Mouse (Mus musculus) ovary, postnatal 14 days (tissue): ENCODE data around the gene Gm45194.

Experiments
- DNase-seq: peaks from one replicate; pipeline ENCODE4 v3.0.0; 2022; ENCODE audit warnings: low spot score

Gene Gm45194

DNA sequence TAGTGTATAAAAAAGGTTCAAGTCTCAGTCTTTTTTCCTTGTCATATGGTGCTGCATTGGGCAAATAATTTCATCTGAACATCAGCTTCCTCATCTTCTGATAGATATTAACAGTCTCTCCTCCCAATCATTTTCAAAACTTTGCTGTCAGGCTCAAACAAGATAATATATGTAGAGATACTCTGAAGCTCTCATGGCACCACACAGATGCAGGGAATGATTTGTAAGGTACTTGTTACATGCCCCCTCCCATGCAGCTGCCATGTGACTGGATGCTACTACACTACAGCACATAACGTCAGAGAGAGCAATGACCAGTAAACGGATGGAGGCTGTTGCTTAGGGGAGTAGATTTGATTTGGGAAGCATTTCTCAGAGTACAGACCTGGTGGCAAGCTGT lies at the start of gene Gm45194:
Gm45194 (plus strand) TSS at position 301 of the 400 bp plus-strand sequence.
- DNase-seq, result no peak

DNA sequence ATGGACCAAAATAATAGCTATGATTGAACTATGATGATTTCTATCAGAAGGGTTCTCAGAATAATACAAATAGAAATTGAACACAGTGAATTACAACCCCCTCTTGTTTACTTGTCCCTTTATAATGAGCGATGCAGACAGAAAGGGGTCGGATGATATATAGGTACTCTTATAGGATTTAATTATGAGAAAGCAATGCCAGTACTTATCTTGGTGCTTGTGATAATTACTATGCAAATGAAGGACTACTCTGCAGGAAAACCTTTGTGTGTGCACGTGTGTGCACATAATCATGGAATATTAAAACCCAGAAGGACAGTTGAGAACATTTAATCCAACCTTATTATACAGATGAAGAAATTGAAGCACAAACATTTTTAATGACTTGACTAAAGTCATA lies 35.3 kb upstream of the Gm45194 start:
- DNase-seq, result no peak

DNA sequence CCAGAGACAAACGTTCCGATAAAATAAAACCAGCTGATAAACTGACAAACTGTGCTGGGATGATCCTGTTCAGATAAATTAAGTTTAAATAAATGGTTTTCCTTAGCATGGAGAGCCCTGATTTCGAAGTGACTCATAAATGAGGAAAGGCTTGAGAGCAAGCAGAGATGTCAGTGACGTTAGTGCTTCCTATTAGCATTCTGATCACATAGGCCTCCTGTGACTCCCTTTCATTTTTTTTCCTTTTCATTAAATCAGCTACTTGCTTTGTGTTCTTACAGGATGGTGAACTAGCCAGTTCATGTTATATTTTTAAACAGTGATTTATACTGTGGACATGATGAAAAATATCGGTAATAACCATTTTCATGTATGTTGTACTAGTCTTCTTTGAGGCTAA lies 9.9 kb upstream of the Gm45194 start:
- no peak for DNase-seq

DNA sequence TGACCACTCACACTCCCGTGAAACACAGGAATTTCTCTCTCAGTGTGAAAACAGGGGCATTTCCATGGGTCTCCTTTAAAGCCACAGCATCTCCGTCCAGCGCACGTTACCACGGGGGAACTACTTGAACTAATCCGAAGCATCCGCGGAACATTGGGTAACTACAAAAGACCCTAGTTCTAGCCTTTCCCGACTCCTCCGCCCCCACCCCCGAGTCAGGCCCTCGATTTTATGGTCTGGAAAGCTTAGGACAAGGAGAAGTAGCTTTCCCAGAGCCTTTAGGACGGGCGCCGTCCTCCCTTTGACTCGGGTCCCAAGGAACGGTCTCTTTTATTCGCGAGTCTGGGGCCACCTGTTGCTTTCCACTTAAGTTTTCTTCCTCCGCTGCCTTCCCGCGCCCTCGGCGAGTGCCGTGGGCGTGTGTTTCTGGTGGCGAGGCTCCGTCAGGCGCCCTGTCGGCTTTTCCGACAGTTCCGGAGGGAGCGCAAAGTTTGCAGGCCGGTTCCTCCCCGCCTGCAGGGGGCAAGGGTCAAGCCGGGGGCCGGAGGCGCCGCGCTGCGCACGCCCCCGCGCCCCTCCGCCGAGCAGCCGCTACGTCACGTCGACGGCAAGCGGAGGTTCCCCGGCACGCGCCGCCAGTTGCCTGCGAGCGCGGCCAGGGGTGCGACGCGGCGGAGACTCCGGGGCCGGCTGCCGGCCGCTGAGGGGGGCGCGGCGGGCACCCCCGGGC lies 3.3 kb downstream of the Gm45194 start:
- no peak for DNase-seq

DNA sequence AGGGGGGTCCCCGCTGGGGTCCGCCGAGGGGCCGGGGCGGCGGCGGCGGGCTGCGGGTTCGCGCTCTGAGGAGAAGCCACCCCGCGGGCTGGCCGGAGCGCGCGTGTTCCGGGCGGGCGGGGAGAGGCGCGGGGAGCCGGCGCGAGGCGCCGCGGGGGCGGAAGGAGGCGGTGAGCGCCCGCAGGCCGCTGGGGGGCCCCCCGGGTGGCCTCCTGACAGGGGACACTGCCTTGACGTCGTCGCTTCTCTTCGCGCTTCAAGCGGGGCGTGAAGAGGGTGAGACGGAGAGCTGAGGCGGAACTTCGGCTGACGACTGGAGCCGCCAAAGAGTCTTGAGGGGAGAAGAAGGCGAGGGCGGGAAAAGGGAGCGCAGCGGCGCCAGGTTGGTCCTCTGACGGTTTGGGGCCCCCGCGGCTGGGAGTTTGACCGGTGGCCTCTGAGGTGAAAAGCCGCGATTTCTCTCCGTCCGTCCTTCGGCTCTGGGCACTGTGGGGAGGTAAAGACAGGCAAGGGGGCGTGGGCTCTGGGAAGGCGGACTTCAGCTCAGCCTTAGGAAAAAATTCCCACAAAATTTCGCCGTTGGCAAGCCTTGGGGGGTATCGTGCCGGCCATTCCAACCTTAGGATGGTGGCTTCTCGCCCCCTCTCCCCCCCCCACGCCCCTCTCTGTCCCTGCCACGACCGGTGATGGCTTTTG lies 4.0 kb downstream of the Gm45194 start:
- DNase-seq, result no peak

DNA sequence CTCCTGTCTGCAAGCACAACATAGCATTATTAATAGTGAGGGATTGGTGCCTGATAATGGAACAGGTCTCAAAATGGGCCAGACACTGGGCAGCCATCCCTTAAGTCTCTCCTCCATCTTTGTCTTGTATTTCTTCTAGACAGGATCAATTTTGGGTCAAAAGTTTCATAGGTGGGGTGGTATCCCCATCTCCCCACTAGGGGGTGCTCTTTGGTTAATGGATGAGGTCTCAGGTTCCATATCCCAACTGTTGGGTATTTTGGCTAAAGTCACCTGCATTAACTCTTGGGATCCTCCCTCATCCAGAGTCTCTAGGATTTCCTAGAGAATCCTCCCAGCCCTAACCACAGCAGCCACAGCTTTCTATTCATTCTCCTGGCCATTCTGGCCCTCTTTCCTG lies 26.2 kb downstream of the Gm45194 start:
- no peak for DNase-seq

DNA sequence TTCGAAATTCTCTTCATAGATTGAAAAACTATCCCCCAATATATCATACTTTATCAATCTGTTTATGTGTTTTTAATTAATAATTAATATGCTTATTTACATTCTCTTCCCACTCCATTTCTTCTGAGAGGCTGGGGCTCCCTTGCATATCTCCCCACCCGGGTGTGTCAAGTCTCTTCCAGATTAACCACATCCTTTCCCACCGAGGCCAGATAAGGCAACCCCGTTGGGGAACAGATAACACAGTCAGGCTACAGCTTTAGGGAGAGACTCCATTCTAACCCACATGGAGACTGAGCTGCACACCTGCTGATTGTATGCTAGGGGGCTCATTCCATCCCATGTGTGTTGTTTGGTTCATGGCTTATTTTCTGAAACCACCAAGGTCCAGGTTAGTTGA lies 69.7 kb downstream of the Gm45194 start:
- no peak for DNase-seq

DNA sequence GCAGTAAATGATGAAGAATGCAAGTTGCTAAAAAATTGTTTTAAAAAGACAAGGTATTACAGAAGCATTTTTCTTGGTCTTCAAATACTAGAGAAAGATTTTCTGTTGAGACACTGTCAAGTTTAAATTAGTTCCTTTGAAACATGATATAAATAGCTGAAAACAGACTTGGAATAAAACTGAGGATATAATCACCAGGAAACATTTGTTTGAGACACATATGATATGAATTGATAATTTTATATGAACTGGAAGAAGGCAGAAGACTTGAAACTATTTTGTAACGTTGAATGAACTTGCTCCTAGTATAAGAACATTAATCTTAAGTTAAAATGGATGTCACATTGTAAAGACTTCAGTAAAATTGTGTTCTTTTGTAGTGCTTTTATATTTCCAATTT lies 108.5 kb downstream of the Gm45194 start:
- no peak for DNase-seq

DNA sequence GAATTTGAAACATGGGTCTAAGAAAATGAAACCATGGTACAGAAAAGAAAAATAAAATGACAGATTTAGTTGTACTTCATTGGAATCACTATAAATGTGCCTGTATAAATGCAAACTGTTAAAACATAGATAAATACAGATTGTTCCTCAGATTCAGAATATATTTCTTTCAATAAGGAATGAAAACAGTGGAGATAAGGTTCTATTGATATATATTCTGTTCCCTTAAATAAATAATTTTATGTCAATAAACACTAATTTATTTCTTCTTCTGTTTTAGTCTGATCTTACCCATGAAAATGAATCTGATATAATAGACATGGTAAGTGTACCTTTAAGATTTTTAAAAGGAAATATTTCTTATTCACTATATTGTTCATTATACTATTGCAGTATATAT lies 119.5 kb downstream of the Gm45194 start, which contains the start of gene Tex16:
Tex16 (plus strand) TSS at position 301 of the 400 bp plus-strand sequence.
- DNase-seq, result no peak

DNA sequence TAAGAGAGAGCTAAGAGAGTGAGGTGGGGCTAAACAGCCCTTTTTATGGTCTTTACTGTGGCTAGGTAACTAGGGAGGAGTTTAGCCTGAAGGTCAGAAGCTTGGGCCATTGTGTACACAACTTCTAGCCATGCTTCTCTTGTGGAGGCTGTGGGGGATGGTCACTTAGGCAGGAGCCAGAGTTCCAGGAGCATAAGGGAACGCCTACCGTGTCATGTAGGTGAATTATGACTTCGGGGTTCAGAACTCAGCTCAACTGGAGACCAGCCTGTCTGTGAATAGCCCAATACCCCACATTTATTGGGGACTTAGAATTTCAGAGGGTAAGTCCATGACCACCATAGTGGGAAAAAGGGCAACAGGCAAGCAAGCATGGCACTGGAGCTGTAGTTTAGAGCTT lies 347.6 kb downstream of the Gm45194 start, which contains the start of gene 4933403O08Rik:
4933403O08Rik (plus strand) TSS at position 301 of the 400 bp plus-strand sequence.
- DNase-seq, result no peak

DNA sequence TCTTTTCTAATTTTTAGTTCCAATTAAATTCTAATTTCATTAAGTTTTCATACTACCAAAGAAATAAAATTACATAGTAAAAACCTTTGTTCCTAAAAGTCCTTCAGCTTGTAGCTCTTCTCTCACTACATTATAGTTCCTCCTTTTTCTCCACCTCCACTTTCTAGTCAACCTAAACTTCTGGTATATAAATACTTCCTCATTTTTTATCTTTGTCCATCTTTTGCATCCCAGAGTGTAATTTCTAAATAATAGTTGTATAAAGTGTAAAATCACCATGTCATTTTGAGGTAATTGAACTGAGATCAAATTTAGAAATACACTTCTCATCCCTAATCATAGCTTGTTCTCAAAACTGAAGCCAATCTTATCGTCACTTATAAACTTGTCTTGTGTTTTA lies 351.7 kb downstream of the Gm45194 start:
- DNase-seq, result no peak

DNA sequence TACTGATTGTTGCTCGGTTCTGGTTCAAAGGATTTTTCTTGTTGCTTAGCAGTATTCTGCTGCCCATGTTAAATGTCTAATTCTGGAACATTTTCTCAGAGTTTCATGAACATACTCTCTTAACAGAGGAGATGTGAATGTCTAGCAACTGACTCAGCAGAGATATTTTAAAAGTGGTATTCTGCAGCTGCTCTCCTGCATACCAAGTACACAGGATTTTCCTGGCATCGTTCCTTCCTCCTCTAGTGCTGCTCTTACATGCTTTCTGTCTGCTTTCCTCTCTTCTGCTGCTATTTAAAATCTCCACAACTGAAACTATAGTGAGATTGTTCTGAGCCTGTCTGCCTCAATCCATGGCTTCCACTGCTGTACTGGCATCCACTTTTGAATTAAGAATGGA lies 364.3 kb downstream of the Gm45194 start:
- no peak for DNase-seq

DNA sequence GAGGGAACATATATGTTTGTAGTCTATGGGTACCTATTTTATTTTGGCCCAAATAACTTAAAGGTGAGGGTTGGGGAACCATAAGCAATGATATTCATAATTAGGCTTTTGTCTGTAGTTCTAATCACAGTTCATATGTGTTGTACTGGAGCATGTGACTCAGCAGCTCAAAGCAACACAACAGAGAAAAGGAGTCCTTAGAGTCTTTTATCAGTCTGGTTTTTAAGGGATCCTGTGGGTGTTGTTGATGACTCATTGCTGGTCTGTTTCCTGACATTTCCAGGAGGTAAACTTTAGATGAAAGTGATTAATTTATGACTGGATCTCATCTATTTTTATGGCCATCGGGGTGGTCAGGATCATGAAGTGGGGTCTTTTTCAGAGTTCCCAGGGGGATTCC lies 382.4 kb downstream of the Gm45194 start:
- DNase-seq, result no peak
